Mouse (Mus musculus) bone marrow macrophage, adult 2 months (primary cell): ENCODE results near the gene Herpud2. TPM values are rescaled to one million over a fixed set of nuclear protein-coding genes. Genes with fewer than 3 reads are reported as not detected.
A peak's percentile ranks its signal among the peaks of the same experiment; 100 is the strongest.

ENCODE experiments used
- H3K27ac ChIP-seq: 2 replicates; pipeline ENCODE4 v1.5.1; 2012; ENCODE audit warnings: low read depth, low read length; ENCODE audit not compliant: insufficient read depth
- H3K4me1 ChIP-seq: 2 replicates; pipeline ENCODE4 v1.6.1; 2012; ENCODE audit warnings: low read length; ENCODE audit not compliant: control insufficient read depth, insufficient read depth
- H3K4me3 ChIP-seq: 2 replicates; pipeline ENCODE4 v1.5.1; 2012; ENCODE audit warnings: mild to moderate bottlenecking, low read length, moderate library complexity; ENCODE audit not compliant: insufficient read depth
- CTCF ChIP-seq: IDR thresholded peaks from 2 replicates; pipeline ENCODE4 v1.5.1; 2012; ENCODE audit warnings: low read depth, mild to moderate bottlenecking, low read length, moderate library complexity
- POLR2A ChIP-seq: IDR thresholded peaks from 2 replicates; pipeline ENCODE4 v1.6.1; 2012; ENCODE audit warnings: mild to moderate bottlenecking, low read depth, low read length, borderline replicate concordance
- polyA plus RNA-seq: library from polyadenylated mRNA; stranded (reverse); fragments of >200 nt; gene quantifications from 2 replicates; pipeline ENCODE4 v1.2.4, GENCODE M21; 2012; ENCODE audit not compliant: missing spikeins, insufficient read depth, insufficient read length

Gene Herpud2
- polyA plus RNA-seq, 1 experiment: 53.2 TPM

GRCm38 (mm10) chr9:25176562-25176961 is 24.9 kb upstream of the Herpud2 start:
- Histone ChIP-seq H3K27ac (no peak overlapping the region), H3K4me3 (no peak overlapping the region), H3K4me1 (peaks cover 21% of the 10 kb centered on the region)
- no peak for TF ChIP-seq CTCF
- no peak for TF ChIP-seq POLR2A

- H3K4me3 ChIP-seq: no peak overlapping the region
- peaks cover 21% of the 10 kb centered on the region for H3K4me1 ChIP-seq
- TF ChIP-seq CTCF (no peak), POLR2A (no peak)
- H3K27ac ChIP-seq: no peak overlapping the region
Measured at GRCm38 (mm10) chr9:25175978-25176377, 24.4 kb upstream of the Herpud2 start.

DNA sequence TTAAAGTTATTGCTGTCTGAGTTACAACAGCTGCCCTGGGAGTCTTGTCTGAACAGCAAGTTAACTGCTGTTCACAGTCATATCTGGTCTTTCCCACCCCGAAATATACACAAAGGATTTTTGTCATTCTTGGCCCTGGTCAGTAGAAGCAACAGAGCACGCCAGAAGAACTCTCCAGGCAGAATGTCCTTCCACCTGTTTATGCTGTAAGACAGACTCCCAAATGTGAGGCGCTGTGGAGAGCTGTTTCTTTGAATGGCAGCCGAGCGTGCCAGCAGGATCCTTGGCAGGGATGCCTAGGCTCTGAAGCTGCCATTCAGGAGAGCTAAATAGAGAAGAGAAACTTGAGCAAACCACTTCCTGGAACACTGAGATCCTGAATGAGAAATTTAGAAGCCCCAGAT is 23.4 kb upstream of the Herpud2 start:
- no peak overlapping the region for H3K4me3 ChIP-seq
- peaks cover 21% of the 10 kb centered on the region for H3K4me1 ChIP-seq
- no peak for TF ChIP-seq POLR2A
- TF ChIP-seq CTCF: no peak
- no peak overlapping the region for H3K27ac ChIP-seq

DNA sequence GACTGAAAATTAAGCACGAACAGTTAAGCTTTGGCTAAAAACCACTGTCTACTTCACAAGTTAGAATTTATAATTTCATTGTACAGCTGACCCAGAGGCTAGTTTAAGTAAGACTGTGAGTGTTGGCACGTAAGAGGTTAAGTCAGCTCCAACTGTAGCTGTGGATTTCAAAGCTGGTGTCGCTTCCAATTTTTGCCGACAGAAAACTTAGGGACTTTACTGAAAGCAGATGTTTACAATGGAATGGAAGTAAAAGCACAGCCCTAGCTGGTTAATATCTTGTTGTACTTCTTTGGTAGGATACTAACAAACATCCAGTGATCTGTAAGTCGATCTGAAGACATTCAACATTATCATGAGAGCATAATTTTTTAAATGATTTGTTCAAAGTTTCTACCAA is 23.0 kb upstream of the Herpud2 start:
- H3K4me1 ChIP-seq: peaks cover 21% of the 10 kb centered on the region
- H3K27ac ChIP-seq: no peak overlapping the region
- H3K4me3 ChIP-seq: no peak overlapping the region
- no peak for TF ChIP-seq POLR2A

DNA sequence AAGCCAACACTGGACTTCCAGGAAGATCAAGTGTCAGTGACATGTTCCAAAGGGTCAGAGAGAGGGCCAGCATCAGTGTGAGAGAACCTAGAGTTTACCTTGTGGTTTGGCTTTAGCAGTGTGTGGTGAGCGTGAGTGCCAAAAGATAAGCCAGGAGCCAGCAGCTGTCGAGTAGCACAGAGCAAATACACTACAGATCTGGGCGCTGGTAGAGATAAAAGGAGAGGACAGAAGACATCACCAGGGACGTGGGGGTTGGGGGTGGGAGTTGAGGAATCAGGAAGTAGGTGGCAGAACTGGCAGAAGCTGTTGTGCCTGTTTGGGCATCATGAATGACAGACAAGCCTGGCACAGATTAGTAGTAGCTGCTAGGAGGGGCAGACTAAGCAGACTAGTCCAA is 21.6 kb upstream of the Herpud2 start:
- Histone ChIP-seq H3K27ac (no peak overlapping the region), H3K4me1 (peaks cover 21% of the 10 kb centered on the region), H3K4me3 (no peak overlapping the region)
- TF ChIP-seq POLR2A (no peak), CTCF (no peak)

GRCm38 (mm10) chr9:25169626-25170025 is 18.0 kb upstream of the Herpud2 start:
- Histone ChIP-seq H3K4me3 (no peak overlapping the region), H3K27ac (no peak overlapping the region), H3K4me1 (peaks cover 8% of the 10 kb centered on the region; the same call in 1 of the 2 replicates)
- TF ChIP-seq CTCF (no peak), POLR2A (no peak)

DNA sequence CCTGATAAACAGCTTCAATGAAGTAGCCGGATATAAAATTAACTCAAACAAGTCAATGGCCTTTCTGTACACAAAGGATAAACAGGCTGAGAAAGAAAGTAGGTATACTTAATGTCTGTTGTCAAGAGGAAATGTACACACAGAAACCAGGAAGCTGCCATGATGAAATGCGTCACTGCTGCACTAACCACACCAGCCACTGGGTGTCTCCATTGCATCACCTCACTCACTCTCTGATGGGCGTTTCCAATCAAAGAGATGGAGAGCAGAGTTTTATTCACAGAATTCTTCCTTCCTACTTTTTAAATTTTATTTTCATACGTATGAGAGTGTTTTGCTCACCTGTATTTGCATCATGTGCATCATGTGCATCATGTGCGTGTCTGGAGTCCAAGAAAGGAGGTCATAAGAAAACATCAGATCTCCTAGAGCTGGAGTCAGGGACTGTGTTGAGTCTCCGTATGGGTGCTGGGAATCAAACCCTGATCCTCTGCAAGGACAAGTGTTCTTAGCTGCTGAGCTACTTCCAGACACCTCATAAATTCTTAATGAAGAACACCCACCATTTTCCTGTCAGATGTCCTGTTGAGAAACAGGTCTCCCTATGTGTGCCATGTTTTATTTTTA is 16.0 kb upstream of the Herpud2 start:
- TF ChIP-seq POLR2A: no peak
- peak; percentile 78 for TF ChIP-seq CTCF
- H3K27ac ChIP-seq: no peak overlapping the region
- H3K4me3 ChIP-seq: no peak overlapping the region
- 0 out of 2 replicates have a peak, but pooled peaks cover 3% of the 10 kb centered on the region for H3K4me1 ChIP-seq

DNA sequence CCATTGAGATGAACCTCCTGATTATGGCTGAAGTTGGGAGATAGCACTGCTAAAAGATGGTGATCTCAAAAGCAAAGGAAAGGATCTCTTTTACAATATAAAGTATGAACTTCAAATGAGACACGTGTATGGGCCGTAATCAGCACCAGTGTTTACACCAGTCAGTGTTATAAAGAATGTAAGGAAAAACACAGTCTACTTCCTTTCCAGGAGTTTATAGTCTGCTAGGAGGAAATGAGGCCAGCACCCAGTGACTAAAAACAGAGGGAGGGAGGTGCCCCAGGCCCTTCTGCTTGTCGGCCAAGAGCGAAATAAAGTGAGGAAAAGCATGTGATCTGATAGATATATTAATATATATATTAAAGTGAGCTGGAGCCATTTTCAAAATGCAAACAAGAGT is 6.6 kb upstream of the Herpud2 start:
- Histone ChIP-seq H3K4me1 (peaks cover 17% of the 10 kb centered on the region), H3K27ac (peak overlapping the region; percentile 58), H3K4me3 (no peak overlapping the region)
- TF ChIP-seq CTCF: no peak
- no peak for TF ChIP-seq POLR2A

DNA sequence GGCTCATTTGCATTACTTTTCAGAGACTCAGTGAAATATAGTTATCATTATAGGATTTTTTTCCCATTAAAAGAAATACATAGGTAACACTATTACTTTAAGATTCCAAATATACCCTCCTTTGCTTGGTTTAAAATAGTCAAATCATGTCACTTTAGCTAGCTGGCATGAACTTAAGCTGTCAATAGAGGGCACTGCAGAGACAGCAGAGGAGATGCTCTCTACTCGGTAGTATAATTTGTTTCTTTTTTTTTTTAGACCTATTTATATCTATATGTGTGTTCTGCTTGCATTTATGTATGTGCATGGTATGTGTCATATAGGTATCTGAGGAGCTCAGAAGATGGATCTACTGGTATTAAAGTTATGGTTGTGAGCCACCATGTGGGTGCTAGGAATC is 4.8 kb upstream of the Herpud2 start:
- no peak for TF ChIP-seq POLR2A
- TF ChIP-seq CTCF: no peak
- no peak overlapping the region for H3K4me3 ChIP-seq
- H3K4me1 ChIP-seq: peaks cover 19% of the 10 kb centered on the region
- H3K27ac ChIP-seq: no peak overlapping the region

- Histone ChIP-seq H3K4me3 (no peak overlapping the region), H3K27ac (0 out of 2 replicates have a peak overlapping the region, but pooled peaks have one; percentile 20)
- TF ChIP-seq CTCF (no peak), POLR2A (no peak)
Measured at GRCm38 (mm10) chr9:25153066-25153465, 1.4 kb upstream of the Herpud2 start.

More at GRCm38 (mm10) chr9:25153066-25153465, 1.4 kb upstream of the Herpud2 start:
- H3K4me1 ChIP-seq: peaks cover 16% of the 10 kb centered on the region
